Mouse (Mus musculus) cerebellum, adult (tissue): ENCODE data around the gene Mgmt.

ENCODE experiments used
- ATAC-seq: cut with Nextera tagmentation; 2 replicates; pipeline ENCODE4 v1.9.2; 2017; ENCODE audit warnings: mild to moderate bottlenecking, moderate library complexity, mixed read lengths; ENCODE audit not compliant: insufficient number of reproducible peaks, low FRiP score, low TSS enrichment

The Mgmt gene

DNA sequence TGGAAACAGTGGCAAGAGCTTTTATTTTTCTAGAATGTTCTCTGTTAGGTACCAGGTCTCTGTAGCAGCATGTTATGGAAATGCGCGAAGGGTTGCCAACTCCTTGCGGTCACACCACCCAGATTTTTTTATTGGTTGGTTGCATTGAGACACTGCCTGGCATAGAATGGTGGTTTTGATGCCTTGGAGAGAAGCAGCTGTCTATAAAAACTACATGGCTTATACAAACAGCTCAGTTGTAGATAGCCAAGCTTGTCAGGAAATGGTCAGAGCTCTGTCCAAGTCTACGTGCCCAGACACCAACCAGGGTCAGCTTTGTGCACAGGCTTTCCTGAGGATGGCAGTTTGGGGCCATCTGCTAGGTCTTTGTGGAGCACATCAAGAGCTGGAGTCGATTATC lies 80.6 kb downstream of the Mgmt start:
- ATAC-seq = no peak

DNA sequence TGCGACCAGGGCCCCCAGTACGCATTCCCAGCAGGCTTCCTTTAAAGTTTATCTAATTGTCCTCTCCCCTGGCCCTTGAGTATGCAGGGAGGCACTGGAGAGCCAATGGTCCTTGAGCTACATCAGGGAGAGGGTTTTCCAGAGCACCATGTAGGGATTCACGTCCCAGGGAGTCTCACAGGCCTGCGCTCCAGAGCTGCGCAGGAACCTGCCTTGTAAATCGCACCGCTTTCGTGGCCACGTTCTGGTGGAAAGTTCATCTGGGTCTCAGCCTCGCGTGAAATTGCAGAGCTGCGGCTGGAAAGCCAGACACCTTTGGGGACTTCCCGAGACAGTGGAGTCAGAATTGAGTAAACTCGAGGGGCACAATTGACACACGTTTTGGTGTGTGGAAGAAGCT lies 103.0 kb downstream of the Mgmt start:
- ATAC-seq = no peak

DNA sequence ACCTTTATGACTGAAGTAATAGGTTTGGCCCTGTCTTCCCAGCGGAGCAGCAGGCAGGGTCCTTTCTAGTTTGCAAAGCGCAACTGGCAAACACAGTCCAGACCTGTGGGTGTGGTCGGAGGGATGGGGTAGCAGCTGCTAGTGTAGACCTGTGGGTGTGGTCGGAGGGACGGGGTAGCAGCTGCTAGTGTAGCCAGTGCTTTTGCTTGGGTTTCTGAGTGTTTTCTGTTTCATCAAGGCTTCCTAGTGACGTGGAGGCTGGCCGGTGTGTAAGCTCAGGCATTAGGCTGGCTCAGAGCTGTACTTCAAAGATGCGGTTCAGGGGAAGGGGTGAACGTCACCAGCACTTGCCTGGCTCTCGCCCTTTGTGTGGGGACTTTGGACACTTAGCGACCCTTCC lies 106.3 kb downstream of the Mgmt start:
- no peak for ATAC-seq

DNA sequence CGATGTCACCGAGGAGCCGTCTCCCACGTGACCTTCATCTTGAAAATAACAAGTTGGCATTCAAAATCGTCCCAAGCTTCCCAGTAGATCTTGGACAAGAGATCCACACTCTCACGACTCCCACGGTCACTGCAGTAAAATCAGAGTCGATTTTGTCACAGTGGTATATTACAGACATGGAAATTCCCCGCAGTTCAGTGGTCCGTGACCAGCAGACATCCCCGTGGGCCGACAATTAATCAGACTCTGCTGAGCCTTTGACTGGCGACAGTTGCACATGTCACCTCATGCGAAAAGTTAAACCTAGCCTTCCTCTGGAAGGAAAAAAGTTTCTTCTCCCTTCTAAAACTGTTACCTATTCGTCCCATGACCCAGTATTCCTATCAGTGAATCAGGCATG lies 106.8 kb downstream of the Mgmt start:
- no peak for ATAC-seq

DNA sequence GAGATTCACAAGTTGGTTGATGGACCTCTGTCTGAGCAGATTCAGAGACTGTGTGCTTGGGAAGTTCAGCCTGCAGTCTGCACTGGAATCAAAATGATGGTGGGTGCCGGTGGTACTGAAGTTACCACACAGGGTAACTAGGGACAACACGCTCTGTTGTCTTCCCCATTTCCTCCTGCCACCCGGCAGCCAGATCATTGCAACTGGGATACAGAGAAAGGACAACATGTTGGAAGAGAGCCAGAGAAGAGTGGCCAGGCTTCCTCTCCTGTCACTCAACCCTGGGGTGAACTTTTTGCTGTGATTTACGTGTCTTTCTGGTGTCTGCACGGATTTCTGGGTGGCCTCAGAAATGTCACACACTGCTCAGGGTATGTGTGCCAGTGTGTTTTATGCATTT lies 107.4 kb downstream of the Mgmt start:
- ATAC-seq = no peak

DNA sequence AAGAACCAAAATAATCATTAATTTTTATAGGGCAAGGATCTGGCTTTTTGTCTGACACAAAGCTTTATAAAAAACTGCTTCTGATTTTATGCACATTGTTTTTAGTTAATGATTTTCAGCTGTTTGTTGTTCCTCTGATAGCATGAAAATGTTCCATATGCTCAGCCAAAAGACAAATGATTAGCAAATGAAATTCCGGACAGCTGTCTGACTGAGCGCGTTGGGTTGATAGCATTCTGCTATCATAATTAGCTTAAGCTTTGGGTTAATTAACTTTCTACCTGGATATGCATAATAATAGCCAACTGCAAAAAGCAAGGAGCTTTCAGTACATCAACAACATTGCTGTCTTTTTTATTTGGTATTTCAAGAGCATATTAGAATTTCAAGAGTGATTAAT lies 108.0 kb downstream of the Mgmt start:
- ATAC-seq = no peak

DNA sequence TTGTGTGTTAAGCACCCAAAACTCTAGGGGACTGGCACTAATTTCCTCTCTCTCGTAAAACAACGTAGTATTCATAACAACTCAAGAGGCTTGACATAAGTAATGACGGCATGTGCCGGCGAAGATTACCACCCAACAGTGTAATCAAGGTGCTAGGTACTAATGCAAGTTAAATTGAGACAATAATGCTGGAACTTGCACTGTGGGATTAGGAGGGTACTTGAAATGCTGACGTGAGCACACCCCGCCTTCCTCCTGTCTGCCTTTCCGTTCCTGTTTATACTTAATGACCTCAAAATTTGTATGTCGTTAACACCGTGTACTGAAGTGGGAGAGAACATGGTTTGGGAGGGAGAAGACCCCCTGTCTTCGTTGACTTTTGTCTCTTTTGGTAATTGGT lies 110.9 kb downstream of the Mgmt start:
- no peak for ATAC-seq

DNA sequence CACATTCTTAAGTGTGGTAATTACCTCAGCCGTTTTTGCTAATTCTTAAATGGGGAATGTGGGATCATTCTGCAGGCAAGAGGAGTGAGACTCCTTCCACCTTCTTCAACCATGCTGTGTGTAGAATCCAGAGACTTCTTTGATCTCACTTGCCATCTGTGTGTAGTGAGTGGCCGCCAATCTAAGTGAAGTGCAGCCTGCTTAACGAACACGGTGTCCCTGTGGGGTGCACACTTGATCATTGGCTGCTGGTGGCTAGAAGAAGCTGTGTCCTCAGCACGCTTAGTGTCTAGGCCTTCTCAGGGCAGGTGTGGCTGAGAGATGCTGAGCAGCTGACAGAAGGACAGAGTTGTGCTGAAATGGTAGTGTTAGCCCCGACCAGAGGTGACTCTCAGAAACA lies 113.9 kb downstream of the Mgmt start:
- no peak for ATAC-seq

DNA sequence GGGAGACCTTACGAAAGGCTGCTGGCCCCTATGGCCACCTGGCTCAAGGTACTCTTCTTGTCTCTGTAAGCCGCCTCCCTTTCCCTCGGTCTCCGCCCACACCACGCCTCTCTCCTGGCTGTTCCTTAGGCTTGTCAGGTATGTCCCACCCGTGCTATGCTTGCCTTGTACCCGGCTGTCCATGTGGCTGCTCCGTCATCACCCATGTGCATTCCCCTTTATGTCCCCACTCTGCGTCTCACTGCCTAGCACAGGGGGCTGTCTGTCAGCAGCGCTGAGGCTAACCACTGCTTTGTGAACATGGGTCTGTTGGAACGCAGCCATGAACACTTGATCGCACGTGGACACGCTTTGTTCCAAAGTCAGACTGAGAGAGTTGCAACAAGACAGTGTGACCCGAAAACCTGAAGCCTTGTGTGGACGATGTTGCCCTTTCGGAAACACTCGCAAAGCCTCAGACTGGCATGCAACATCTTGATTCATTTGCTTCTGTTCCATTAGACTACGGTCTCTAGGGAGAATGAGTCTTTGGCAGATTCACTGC lies 115.4 kb downstream of the Mgmt start:
- ATAC-seq = no peak

DNA sequence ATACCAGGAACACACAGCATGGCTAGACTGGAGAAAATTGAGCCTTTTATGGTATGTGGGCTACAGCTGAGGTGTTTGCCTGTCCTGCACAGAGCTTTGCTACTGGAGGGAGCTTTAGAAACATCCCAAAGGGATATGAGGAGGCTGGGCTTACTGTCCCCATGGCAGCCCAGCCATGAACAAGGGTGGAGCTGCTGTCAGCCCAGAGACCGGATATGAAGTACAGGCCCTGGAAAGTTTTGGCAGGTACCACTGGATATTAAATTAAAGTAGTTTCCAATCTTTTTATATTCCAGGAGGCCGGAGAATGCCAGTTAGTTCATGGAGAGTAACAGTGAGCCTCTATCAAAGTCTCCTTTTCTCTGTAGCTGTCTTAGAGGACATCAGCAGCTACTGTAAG lies 116.0 kb downstream of the Mgmt start:
- ATAC-seq = no peak

DNA sequence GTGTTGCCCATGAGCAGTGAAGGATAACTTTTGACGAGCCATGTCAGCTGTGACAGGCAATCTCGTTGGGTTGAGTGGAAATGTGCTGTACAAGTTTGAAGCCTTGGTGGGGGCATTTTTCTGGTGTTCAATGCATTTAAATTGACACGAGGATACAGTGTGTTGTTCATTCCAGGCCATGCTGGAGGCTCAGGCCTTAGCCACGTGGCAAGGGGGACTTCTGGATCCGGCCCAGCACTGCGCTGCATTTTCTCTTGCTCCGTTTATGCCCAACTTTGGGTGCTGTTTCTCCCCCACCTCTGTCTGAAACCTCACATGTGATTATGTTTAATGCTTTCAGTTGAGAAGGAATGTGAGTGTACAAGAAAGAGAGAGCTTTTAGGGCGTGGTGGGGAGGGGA lies 118.3 kb downstream of the Mgmt start:
- ATAC-seq = no peak

DNA sequence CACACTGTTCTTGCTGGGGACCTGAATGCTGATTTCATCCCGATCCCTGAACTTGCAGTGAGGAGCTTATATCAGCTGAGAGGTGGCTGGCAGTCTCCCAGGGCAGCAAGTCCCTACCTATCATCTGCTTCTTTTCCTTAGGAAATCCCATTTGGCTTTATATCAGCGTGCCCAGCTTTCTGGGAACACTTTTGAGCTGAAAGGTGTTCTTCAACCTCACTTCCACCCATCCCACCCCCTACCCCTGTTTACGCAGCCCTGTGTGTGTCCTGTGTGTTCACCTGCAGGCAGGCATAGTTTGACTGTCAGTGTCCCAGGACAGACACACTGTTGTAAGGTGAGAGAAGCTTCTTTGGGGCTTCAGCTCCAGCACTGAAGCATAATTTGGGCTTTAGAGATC lies 119.0 kb downstream of the Mgmt start:
- no peak for ATAC-seq

DNA sequence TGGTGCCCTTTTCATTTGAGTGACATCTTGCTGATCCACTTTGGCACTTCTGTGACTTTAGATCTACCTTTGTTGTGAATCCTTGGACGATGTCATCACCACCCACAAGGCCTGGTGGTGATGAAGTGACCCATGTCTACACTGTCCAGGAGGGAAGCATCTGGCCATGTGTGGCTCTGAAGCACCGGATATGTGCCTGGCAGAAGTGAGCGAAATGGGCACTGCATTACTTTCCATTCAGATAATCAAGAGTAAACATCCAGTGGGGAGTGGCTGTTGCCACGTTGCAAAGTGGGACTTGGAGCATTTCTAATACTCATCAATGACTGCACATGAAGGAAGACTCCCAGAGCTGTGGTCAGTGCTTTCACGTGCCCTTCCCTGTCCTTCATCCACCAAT lies 124.2 kb downstream of the Mgmt start:
- no peak for ATAC-seq

DNA sequence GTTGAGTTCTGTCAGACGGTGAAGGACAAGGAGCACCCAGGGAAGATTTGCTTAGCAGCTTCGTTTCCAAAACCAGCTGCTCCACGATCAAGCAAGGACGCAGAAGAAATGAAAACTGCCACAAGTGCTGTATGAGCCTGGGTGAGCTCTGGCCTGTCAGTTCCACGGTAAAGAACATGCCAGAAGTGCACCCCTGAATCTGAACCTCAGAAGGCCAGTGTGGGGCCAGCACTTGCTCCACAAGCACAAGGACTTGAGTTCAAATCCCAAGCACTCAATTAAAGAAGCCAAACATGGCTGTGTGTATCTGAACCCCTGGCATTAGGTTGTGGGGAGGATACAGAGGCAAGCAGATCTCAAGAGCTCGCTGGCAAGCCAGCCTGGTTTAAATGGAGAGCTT lies 125.8 kb downstream of the Mgmt start:
- no peak for ATAC-seq

DNA sequence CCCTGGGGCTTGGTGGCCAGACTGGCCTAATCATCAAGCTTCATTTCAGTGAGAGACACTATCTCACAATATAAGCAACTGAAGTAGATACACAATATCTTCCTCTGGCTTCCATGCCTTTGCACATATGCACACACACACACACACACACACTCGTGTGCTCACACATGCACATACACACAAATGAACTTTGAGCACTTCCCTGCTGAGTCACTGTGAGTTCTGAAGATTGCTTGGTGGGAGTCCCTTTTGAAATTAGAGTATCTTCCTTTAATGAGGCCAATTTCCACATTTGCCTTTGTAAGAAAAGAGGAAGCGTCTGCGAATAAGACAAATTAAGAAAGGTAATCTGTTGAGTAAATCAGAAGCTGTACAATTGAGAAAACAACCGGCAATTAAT lies 136.4 kb downstream of the Mgmt start:
- ATAC-seq = no peak

DNA sequence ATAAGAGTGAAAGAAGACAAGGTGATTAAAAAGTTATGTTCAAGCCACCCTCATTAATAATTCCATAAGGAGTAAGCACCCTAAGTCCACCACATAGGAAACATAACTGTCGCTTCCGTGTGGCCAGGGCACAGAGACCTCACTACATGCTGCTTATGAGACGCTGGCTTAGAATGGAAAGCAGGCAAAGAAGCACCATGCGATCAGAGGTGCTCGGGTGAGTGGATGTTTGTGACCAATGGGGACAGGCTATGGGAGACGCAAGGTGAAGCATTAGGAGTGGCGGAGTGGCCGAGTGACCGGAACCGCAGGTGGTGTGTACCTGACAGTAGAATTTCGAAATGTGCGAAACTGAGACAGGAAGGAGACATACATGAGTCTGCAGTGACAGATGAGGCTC lies 138.8 kb downstream of the Mgmt start:
- ATAC-seq = no peak

DNA sequence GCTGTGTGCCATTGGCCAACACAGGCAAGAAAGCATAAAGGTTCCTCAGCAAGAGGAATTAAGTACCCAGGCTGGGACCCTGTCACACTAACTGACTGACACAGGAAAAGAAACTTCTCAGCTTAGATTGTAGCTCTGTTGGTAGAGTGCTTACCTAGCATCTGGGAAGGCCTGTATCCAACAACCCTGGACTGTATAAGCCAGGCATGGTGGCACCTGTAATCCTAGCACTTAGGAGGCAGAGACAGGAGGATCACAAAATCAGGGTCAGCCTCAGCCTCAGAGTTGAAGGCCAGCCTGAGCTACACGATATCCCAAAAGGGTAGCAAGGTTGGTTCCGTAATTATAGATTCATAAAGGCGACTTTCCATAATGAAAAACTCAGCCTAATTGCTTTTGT lies 140.6 kb downstream of the Mgmt start:
- no peak for ATAC-seq

DNA sequence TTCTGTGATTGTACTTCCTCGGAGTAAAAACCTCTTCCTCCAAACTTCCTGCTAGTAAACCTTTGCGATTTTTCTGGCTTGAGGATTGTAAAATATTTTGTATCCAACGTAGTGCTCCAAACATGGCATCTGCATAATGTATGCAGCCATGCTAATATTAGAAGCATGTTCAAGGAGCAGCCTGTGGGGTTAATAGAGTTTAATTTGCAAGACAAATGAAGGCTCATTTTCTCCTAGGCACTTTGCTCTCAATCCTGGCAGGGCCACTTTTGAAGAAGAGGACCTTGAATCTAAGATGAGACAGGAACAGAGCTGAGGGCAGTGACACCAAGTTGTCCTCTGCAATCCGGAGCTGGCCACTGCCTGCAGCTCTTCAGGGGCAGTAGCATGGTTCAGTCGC lies 141.5 kb downstream of the Mgmt start:
- no peak for ATAC-seq

DNA sequence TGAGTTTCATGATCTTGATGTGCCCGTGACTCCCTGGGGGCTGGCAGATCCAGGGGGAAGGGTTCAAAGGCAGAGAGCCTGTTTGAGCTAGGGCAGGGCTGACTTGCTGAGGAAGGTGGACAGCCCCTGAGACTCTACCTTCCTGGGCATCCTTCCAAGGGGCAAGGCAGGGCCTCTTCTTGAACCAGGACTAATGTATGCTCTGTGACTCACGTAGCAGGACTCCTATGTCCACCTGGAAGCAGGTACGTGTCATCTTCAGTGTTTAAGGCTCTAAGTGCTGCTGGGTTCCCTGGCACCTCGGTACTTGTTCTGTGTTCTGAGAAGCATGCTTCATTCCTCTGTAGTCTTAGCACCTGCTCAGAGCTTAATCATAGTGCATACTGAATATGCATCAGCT lies 143.1 kb downstream of the Mgmt start:
- no peak for ATAC-seq

DNA sequence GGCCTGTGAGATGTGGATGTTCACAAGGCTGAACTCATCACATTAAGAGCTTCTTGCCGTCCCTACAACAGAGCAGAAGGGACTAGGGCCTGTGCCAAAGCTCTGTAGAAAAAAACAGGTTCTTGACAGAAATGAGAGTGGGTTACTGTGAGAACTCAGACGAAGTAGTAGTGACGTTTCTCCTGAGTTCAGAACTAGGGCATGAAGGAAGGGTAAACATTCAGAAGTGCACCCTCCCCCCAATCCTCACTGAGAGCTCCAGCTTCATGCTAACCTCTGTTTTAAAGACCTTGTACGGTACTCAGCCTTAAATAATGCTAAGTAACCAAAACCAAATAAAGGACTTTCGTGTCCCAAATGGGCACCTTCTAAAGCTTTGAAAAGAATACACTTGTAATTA lies 143.5 kb downstream of the Mgmt start:
- ATAC-seq = no peak

DNA sequence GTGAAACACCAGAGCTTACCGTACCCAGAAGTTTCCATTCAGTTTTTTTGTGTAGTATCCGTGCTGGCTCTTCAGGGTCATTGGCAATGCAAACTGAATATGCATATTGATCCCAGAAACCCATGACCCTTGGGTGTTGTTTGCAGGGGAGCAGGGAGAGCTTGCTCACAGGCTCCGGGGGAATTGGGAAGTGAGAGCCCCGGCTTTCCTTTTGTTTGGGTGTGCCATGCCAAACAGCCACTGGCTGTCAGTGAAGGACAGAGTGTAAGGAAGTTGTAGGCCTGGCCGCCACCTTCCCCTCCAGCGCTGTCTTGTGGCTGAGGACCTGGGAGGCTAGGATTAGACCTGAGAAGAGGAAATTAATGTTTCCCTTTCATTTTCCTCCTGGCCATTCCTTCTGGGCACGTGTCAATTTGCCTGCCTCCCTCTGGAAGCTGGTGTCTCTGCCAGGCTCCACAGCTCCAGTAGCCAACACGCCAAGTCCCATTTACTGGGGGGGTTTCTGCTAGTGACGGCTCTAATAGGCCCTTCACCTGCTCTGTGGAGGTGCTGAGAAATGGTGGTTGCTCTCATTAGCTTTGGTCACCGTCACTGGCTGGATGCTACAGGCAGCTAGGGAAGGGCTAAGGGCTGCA lies 144.0 kb downstream of the Mgmt start:
- no peak for ATAC-seq

DNA sequence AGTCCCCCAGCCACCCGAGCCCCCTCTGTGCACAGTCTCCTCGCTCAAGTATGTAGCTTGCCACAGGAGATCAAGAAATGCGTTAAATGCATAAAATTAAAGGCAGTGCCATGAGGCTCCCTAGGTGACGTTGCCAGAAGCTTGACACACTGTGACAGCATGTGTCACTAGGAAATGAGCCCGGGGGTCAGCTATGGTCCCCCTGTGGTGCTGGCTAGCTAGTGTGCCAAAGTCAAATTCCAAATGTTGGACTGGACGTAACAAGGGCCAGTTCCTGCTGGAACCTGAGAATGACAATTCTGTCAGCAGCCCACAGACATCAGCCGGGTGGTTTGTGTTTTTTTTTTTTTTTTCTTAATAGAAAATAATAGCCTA lies 144.5 kb downstream of the Mgmt start:
- no peak for ATAC-seq

DNA sequence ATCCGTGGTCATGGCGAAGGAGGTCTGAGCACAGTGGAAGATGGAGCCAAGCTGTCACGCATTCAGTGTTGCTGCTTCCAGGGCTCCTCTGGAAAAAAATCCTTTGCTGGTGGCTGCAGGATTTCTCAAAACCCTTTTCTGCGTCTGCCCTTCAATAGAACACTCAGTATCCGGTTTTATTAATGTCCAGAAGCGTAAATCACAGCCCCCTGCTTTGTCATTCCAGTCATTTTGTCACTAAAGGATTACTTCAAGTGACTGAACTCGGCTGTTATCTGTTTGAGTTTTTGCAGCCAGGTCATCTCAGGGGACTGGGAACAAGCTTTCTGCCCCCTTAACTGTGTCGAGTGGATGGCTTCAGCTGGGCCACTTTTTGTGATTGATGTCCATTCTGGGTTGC lies 146.2 kb downstream of the Mgmt start:
- ATAC-seq = no peak
